ENCODE assay signal across 19 mouse cellular contexts in the genomic region with DNA sequence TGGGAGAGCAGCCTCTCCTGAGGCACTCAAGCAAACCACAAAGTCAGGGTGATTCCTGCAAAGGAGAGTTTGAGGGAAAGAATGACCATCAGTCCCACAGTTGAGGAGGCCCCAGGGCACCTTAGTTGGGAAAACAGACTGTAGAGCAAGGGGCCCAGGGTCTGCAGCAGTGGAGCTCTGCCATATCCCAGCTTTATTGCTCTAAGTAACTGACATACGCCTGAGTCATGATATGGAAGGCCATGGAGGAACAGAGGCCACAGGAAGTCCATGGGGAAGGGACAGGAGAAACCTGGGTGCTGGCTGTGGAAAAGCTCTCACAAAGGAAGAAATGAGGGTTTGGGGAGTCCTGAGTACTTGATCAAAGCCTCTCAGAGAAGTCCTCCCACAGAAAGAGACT.
DNase-seq lines count a peak whose midpoint lies in the region; ATAC-seq and TF ChIP-seq lines count a peak whose summit lies in the region.
"Had no signal": no experiment of that assay in that cellular context is flagged by ENCODE, and none has a peak within 500 bp of the region (broad histone marks: within the 10 kb centered on the region; RNA-seq: fewer than 3 reads in every experiment).

No protein-coding gene starts in this region.

- no peaks in the 10 kb centered on the region for H3K36me3 ChIP-seq in kidney, embryonic 14.5 days (ENCODE audit: control insufficient read depth, insufficient read depth, low read length)
- H3K36me3 ChIP-seq in ES-Bruce4 (ENCODE audit: control insufficient read depth, insufficient read depth, low read length, poor library complexity, severe bottlenecking), result no peaks in the 10 kb centered on the region
- H3K36me3 ChIP-seq in embryonic facial prominence, embryonic 14.5 days (ENCODE audit: control insufficient read depth, insufficient read depth, low read length), result no peaks in the 10 kb centered on the region
- peaks cover 26% of the 10 kb centered on the region for H3K36me3 ChIP-seq in limb, embryonic 13.5 days
- no peaks in the 10 kb centered on the region for H3K36me3 ChIP-seq in liver, postnatal 0 days (replicated peaks; ENCODE audit: insufficient read depth, low read length)
- H3K36me3 ChIP-seq: hindbrain, embryonic 12.5 days had no signal

- no peaks in the 10 kb centered on the region for H3K27me3 ChIP-seq in kidney, embryonic 14.5 days (ENCODE audit: control insufficient read depth, insufficient read depth, low read length)
- H3K27me3 ChIP-seq in ES-Bruce4 (ENCODE audit: control insufficient read depth, insufficient read depth, low read length, poor library complexity, severe bottlenecking), result no peaks in the 10 kb centered on the region
- H3K27me3 ChIP-seq in embryonic facial prominence, embryonic 14.5 days (replicated peaks; ENCODE audit: control insufficient read depth, insufficient read depth, low read length), result no peaks in the 10 kb centered on the region
- no peaks in the 10 kb centered on the region for H3K27me3 ChIP-seq in limb, embryonic 13.5 days
- no peaks in the 10 kb centered on the region; the same call in 1 of the 2 replicates for H3K27me3 ChIP-seq in liver, postnatal 0 days (ENCODE audit: insufficient read depth, low read length)
- H3K27me3 ChIP-seq: forebrain, embryonic 13.5 days; hindbrain, embryonic 12.5 days had no signal

- 79% methylated on average over 1 of the region's 1 CpGs for WGBS in kidney, embryonic 14.5 days
- WGBS in embryonic facial prominence, embryonic 14.5 days, result 81% methylated on average over 1 of the region's 1 CpGs
- WGBS in limb, embryonic 13.5 days, result 62% methylated on average over 1 of the region's 1 CpGs
- WGBS in liver, postnatal 0 days (ENCODE audit: insufficient replicate concordance), result 78% methylated on average over 1 of the region's 1 CpGs

- TF ChIP-seq CTCF in ES-Bruce4 (IDR thresholded peaks at IDR 0.05; ENCODE audit: low read depth, low read length), result no peak
- TF ChIP-seq CTCF in liver, postnatal 0 days (IDR thresholded peaks at IDR 0.05; ENCODE audit: low read depth), result no peak

- peaks cover 3% of the 10 kb centered on the region for H3K4me1 ChIP-seq in kidney, embryonic 14.5 days (ENCODE audit: control insufficient read depth, insufficient read depth, low read length)
- H3K4me1 ChIP-seq in ES-Bruce4 (ENCODE audit: control insufficient read depth, insufficient read depth, low read length), result peaks cover 7% of the 10 kb centered on the region
- peaks cover 36% of the 10 kb centered on the region for H3K4me1 ChIP-seq in embryonic facial prominence, embryonic 14.5 days (ENCODE audit: control insufficient read depth, insufficient read depth, low read length)
- H3K4me1 ChIP-seq in limb, embryonic 13.5 days, result peaks cover 48% of the 10 kb centered on the region
- H3K4me1 ChIP-seq in liver, postnatal 0 days (ENCODE audit: insufficient read depth), result no peaks in the 10 kb centered on the region; the same call in 1 of the 2 replicates

- no peak for TF ChIP-seq EP300 in ES-Bruce4 (IDR thresholded peaks at IDR 0.05; ENCODE audit: insufficient read depth, low read depth, low read length)
- no peak for TF ChIP-seq EP300 in liver, postnatal 0 days (IDR thresholded peaks at IDR 0.05; ENCODE audit: low read depth)

- peak overlapping the region; percentile 26; the same call in 1 of the 2 replicates for H3K27ac ChIP-seq in kidney, embryonic 14.5 days (ENCODE audit: low read depth, low read length)
- peak overlapping the region; percentile 68 for H3K27ac ChIP-seq in ES-Bruce4 (ENCODE audit: insufficient read depth, low read length)
- peak overlapping the region; percentile 59; the same call in 1 of the 2 replicates for H3K27ac ChIP-seq in embryonic facial prominence, embryonic 14.5 days (replicated peaks; ENCODE audit: low read depth, low read length)
- H3K27ac ChIP-seq in limb, embryonic 13.5 days, result peak overlapping the region; percentile 39; the same call in 1 of the 2 replicates
- H3K27ac ChIP-seq in liver, postnatal 0 days (ENCODE audit: low read depth), result no peak overlapping the region
- H3K27ac ChIP-seq: forebrain, embryonic 13.5 days; hindbrain, embryonic 12.5 days; liver, embryonic 14.5 days; macrophage had no signal

- ATAC-seq in kidney, embryonic 14.5 days (ENCODE audit: low FRiP score, low TSS enrichment), result no peak
- no peak for ATAC-seq in embryonic facial prominence, embryonic 14.5 days (ENCODE audit: low read depth)
- ATAC-seq in limb, embryonic 13.5 days (ENCODE audit: low FRiP score, low read depth), result no peak
- no peak for ATAC-seq in liver, postnatal 0 days
- ATAC-seq: forebrain, embryonic 13.5 days had no signal

- no peak for DNase-seq in kidney, adult 9 months
- DNase-seq in embryonic facial prominence, embryonic 14.5 days (ENCODE audit: low spot score), result no peak
- no peak for DNase-seq in liver, postnatal 0 days
- DNase-seq in right cerebral cortex, postnatal 36 days (ENCODE audit: low spot score in 2 of 2), result no peak
- no peak for DNase-seq in frontal cortex, postnatal 14 days (ENCODE audit: low spot score in 2 of 2)
- DNase-seq: adrenal gland, postnatal 36 days; B cell, adult 2 months; cerebellum, adult 9-10 months; heart, adult 18-20 months; right cerebral cortex, postnatal 4 days; thymus, adult 2 months had no signal

- no peak for TF ChIP-seq POLR2A in ES-Bruce4 (IDR thresholded peaks at IDR 0.05; ENCODE audit: insufficient read depth, low read length)

- no peak overlapping the region for H3K4me2 ChIP-seq in kidney, embryonic 14.5 days (replicated peaks; ENCODE audit: low read depth, low read length)
- no peak overlapping the region for H3K4me2 ChIP-seq in embryonic facial prominence, embryonic 14.5 days (ENCODE audit: low read depth, low read length)
- H3K4me2 ChIP-seq in limb, embryonic 13.5 days (replicated peaks), result no peak overlapping the region
- no peak overlapping the region for H3K4me2 ChIP-seq in liver, postnatal 0 days (ENCODE audit: low read depth, low read length)
- H3K4me2 ChIP-seq: forebrain, embryonic 13.5 days; hindbrain, embryonic 12.5 days; midbrain, embryonic 11.5 days had no signal

- H3K4me3 ChIP-seq in kidney, embryonic 14.5 days (ENCODE audit: low read length), result no peak overlapping the region
- peak overlapping the region; percentile 7; the same call in 1 of the 2 replicates for H3K4me3 ChIP-seq in ES-Bruce4 (ENCODE audit: low read depth, low read length)
- H3K4me3 ChIP-seq in embryonic facial prominence, embryonic 14.5 days (ENCODE audit: low read depth, low read length), result no peak overlapping the region
- H3K4me3 ChIP-seq in limb, embryonic 13.5 days, result no peak overlapping the region
- no peak overlapping the region for H3K4me3 ChIP-seq in liver, postnatal 0 days (ENCODE audit: low read depth, low read length)
- H3K4me3 ChIP-seq: forebrain, embryonic 13.5 days; hindbrain, embryonic 12.5 days had no signal

- no peak overlapping the region for H3K9ac ChIP-seq in kidney, embryonic 14.5 days (ENCODE audit: low read depth, low read length)
- H3K9ac ChIP-seq in ES-Bruce4 (ENCODE audit: low read depth, poor library complexity, severe bottlenecking), result no peak overlapping the region
- H3K9ac ChIP-seq in embryonic facial prominence, embryonic 14.5 days (ENCODE audit: low read depth, low read length), result no peak overlapping the region; the same call in 1 of the 2 replicates
- no peak overlapping the region for H3K9ac ChIP-seq in limb, embryonic 13.5 days
- no peak overlapping the region for H3K9ac ChIP-seq in liver, postnatal 0 days (replicated peaks)
- H3K9ac ChIP-seq: forebrain, embryonic 13.5 days; hindbrain, embryonic 12.5 days; liver, embryonic 14.5 days had no signal

- H3K9me3 ChIP-seq in kidney, embryonic 14.5 days (ENCODE audit: control insufficient read depth, low read length), result no peaks in the 10 kb centered on the region
- no peaks in the 10 kb centered on the region for H3K9me3 ChIP-seq in ES-Bruce4 (replicated peaks; ENCODE audit: control insufficient read depth, insufficient read depth, low read length, poor library complexity, severe bottlenecking)
- H3K9me3 ChIP-seq in embryonic facial prominence, embryonic 14.5 days (ENCODE audit: control insufficient read depth, low read length), result no peaks in the 10 kb centered on the region
- no peaks in the 10 kb centered on the region for H3K9me3 ChIP-seq in limb, embryonic 13.5 days
- H3K9me3 ChIP-seq in liver, postnatal 0 days (ENCODE audit: low read length), result no peaks in the 10 kb centered on the region
- H3K9me3 ChIP-seq: forebrain, embryonic 13.5 days; hindbrain, embryonic 12.5 days had no signal
